Mouse (Mus musculus) heart, postnatal 14 days (tissue): ENCODE measurements at regions not wholly inside any gene's neighbourhood (a gene's known extent, or its start where the extent isn't known, plus 50 kb on each side); places are given as distances from the start of the nearest gene placed in this dataset.

Source experiments
- DNase-seq, 2 experiments: peaks; one replicate each; pipeline ENCODE4 v3.0.0; 2021 to 2022
- intact Hi-C: fragments of 180-260 bp; cut with DNase I; formaldehyde crosslinking; loops from one replicate; pipeline ENCODE4 v1.15.1; 2025

DNA sequence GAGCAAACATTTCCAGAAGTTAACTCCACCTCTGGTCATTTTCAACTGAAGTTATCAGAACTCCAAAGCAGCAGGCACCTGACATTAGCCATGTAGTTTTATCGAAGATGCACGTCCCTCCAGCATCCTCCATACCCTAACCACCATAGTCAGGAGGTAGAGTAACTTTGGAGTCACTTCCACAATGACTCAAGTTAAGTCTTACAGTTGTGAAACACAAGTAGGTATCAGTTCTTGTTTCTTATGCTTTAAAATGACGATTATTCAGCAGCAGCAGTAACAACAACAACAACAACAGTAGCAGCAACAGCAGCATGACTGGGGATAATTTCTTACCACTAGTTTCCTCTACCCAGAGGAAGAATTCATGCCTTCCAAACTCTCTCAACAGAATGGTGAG, 51.3 kb upstream of the Tank start:
- intact Hi-C loops = no loop called here
- DNase-seq = no peak

- no peak for DNase-seq
- intact Hi-C loops = no loop called here
Measured at GRCm38 (mm10) chr2:61524060-61524734, 54.2 kb upstream of the Tank start.

GRCm38 (mm10) chr2:61514445-61515123, 63.8 kb upstream of the Tank start:
- DNase-seq = no peak
- intact Hi-C loops = no loop called here

- no peak for DNase-seq
- intact Hi-C loops = no loop called here
Measured at GRCm38 (mm10) chr2:61513787-61514444, 64.5 kb upstream of the Tank start.

DNA sequence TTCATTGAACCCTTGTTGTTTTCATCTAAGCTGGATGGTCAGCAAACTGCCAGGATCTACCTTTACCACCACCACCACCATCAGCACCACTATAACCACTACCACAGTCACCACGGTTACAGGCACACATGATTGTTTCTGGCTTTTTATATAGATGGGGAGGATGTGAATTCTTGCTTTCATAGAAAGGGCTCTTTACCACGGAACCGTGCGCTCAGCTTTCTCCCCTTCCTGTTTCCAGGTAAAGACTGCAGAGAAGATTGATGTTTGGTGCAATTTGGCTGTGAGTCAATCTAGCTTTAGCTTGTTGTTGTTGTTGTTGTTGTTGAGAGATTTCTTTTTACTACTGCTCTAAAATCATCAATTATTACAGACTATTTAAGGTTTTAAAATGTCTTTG, 74.8 kb upstream of the Tank start:
- intact Hi-C loops = no loop called here
- no peak for DNase-seq

DNA sequence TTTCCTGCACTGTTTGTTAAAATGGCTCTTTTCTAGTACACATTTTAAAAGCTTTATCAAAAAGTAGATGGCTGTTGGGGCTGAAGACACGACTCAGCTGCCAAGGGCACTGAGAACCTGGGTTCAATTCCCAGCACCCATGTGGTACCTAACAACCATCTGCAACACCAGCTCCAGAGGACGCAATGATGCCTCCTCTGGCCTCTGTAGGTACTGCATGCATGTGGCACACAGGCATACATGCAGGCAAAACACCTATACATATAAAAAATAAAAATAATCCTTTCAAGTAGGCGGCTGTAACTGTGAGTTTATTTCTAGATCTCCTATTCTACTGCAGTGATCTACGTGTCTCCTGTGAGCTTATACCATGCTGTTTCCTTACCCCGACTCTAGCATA, 76.5 kb upstream of the Tank start:
- DNase-seq = no peak
- intact Hi-C loops = no loop called here

DNA sequence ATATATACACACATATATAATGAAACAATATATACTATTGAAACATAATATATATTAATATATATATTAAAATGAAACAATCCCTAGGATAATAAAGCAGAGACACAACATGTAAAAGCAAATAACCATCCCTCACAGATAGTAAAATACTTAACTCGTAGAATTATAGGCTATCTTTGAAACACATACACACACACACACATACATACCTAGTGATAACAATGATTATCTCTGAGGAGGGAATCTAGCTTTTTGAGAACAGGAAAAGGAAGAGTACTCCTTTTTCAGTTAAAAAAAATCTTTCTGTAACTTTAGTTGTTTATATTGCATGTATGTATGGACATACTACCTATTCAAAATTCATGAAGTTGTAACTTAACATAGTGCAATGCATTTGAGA, 79.1 kb upstream of the Tank start:
- no peak for DNase-seq
- intact Hi-C loops = loop anchor here (10.0 kb wide), 1 partner anchor 466 kb away; no protein-coding TSS in a partner anchor

- no peak for DNase-seq
- intact Hi-C loops = loop anchor here (10.0 kb wide), 1 partner anchor 467 kb away; no protein-coding TSS in a partner anchor
Measured at GRCm38 (mm10) chr2:61497930-61498329, 80.5 kb upstream of the Tank start.

GRCm38 (mm10) chr2:61496968-61497367, 81.4 kb upstream of the Tank start:
- intact Hi-C loops = loop anchor here (10.0 kb wide), 1 partner anchor 468 kb away; no protein-coding TSS in a partner anchor
- no peak for DNase-seq

GRCm38 (mm10) chr2:61493918-61494712, 84.3 kb upstream of the Tank start:
- intact Hi-C loops = loop anchor here (10.0 kb wide), 1 partner anchor 471 kb away; no protein-coding TSS in a partner anchor
- DNase-seq = peak; percentile 71 to 86

DNA sequence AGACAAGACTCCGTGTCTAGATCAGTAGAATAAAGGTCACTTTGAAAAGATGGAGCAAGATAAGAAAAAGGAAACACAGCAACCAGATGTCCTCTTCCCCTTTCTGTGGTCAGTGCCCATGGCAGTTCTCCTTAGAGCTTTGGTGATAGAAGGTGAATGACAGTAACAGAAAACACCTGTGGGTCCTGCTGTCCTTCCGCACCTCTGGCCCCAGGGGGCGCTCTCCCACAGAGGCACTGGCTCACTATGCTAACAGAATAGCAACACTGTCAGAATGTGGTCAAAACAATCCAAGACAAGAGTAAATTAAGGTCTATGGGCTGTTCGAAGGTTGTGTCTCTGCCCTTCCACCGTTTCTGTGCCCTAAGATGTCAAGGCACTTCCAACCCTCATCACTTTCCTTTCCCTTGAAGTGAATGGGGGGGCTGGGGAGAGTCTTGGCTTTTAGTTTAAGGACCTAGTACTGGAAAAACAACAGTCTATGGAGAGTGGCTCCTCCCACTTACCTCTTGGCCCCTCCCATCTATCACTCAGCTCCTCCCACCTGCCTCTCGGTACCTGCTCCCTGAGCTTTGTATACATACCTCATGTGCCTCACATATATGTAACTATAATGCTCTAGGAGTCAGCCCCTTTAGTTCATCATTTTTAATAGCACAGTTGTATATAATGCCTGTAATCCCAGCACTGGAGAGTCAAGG, 86.2 kb upstream of the Tank start:
- intact Hi-C loops = loop anchor here (10.0 kb wide), 1 partner anchor 473 kb away; no protein-coding TSS in a partner anchor
- peak; percentile 29 to 43 for DNase-seq

- intact Hi-C loops = loop anchor here (10.0 kb wide), 1 partner anchor 474 kb away; no protein-coding TSS in a partner anchor
Measured at GRCm38 (mm10) chr2:61490436-61491109, 87.8 kb upstream of the Tank start.

DNA sequence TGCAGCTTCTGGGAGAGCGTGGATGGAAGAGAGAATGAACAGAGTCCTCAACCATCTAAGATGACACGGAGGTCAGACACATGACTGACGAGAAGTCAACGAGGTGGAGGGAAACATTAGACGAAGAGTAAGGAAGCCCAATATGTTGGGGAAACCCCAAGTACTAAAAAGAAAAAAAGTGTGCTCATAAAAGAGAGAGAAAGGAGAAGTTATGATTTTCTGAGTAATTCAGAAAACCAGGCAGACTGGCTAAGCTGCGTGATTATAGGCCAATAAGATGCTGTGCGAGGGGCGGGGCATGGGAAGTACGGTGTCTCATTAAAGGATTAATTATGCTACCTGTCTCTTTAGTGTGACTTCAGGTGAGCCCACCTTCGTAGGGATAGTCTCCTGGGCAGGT, 88.6 kb upstream of the Tank start:
- intact Hi-C loops = loop anchor here (10.0 kb wide), 1 partner anchor 475 kb away; no protein-coding TSS in a partner anchor
- DNase-seq = no peak

More at GRCm38 (mm10) chr2:61490436-61491109, 87.8 kb upstream of the Tank start:
- no peak for DNase-seq

DNA sequence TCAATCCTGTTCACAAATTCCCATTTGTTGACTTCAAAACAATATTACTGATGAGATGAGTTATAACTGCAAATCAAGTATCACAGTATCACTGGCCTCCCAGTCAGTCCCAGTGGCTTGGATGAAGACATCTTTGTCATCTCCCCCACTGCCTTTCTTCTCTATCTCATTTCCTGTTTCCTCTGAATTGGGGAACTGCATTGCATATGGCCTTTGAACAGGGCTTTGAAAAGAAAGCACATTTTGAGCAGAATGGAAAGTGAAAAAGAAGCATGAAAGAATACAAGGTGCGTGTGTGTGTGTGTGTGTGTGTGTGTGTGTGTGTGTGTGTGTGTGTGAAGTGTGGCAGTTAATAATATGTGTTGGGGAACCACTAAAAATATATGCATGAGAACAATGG, 94.6 kb upstream of the Tank start:
- intact Hi-C loops = no loop called here
- no peak for DNase-seq

DNA sequence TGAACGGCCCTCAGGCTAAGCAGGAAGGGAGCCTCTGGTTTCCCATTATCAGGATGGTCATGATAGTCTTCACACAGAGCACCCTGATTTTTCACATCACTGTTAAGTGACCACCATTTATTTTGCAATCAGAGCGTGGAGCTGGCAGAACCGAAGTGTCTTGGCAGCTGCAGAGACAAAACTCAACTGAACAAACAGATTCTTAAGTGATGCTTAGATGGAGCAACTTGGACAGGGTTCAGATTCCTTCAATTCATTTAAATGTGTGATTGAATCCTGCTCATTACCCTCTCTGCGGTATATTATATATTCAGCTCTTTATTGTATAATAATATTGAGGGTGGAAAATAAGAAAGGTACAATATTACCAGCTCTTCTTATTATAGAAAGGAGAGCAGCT, 101.7 kb upstream of the Tank start:
- intact Hi-C loops = no loop called here

GRCm38 (mm10) chr2:61474626-61475025, 103.8 kb upstream of the Tank start:
- no peak for DNase-seq
- intact Hi-C loops = no loop called here

More for the DNA sequence above, 101.7 kb upstream of the Tank start:
- no peak for DNase-seq

DNA sequence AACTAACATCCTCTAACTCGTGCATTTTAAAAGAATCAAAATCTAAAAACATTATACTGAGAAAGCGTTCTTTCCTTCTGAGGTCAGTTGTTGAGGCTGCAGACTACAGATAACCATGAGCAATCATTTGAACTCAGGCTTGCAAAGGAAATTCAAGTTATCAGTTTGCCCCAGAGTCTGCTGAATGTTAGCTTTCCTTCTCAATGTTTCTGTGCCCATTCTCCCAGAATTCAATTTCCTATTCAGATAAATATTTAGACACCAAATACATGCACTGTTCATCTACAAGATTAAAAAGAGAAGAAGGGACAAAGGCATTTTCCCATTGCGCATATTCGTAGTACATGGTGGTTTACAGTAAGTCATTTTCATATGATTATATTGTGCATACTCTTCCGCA, 107.9 kb upstream of the Tank start:
- intact Hi-C loops = no loop called here
- DNase-seq = no peak

DNA sequence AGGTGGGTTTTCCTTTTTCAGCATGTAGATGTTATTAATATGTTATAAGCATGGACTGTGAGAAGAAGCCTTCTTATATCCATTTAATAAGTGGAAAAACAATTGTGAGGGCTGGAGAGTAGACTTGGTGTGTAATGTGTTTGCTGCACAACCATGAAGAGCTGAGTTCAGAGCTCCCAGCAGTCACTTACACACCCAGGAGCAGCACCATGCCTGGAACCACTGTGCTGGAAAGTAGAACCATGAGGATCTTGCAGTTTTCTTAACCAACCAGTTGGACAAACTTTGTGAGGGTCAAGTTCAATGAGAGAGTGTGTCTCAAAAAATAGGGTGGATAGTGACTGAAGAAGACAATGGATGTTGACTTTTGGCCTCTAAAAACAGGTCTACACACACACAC, 108.3 kb upstream of the Tank start:
- intact Hi-C loops = no loop called here
- no peak for DNase-seq

- DNase-seq = peak; percentile 55 to 74
- intact Hi-C loops = loop anchor here (2.0 to 10.0 kb wide), 3 partner anchors 51 to 1011 kb away; no protein-coding TSS in a partner anchor
Measured at GRCm38 (mm10) chr2:61455902-61456301, 122.5 kb upstream of the Tank start.
